Mouse (Mus musculus) bone marrow macrophage, adult 2 months (primary cell): ENCODE results near the gene Stard10. TPM values are rescaled to one million over a fixed set of nuclear protein-coding genes. Genes with fewer than 3 reads are reported as not detected.

Experiments
- H3K27ac ChIP-seq: 2 replicates; pipeline ENCODE4 v1.5.1; 2012; ENCODE audit warnings: low read depth, low read length; ENCODE audit not compliant: insufficient read depth
- H3K4me1 ChIP-seq: 2 replicates; pipeline ENCODE4 v1.6.1; 2012; ENCODE audit warnings: low read length; ENCODE audit not compliant: control insufficient read depth, insufficient read depth
- H3K4me3 ChIP-seq: 2 replicates; pipeline ENCODE4 v1.5.1; 2012; ENCODE audit warnings: mild to moderate bottlenecking, low read length, moderate library complexity; ENCODE audit not compliant: insufficient read depth
- CTCF ChIP-seq: IDR thresholded peaks from 2 replicates; pipeline ENCODE4 v1.5.1; 2012; ENCODE audit warnings: low read depth, mild to moderate bottlenecking, low read length, moderate library complexity
- POLR2A ChIP-seq: IDR thresholded peaks from 2 replicates; pipeline ENCODE4 v1.6.1; 2012; ENCODE audit warnings: mild to moderate bottlenecking, low read depth, low read length, borderline replicate concordance
- polyA plus RNA-seq: library from polyadenylated mRNA; stranded (reverse); fragments of >200 nt; gene quantifications from 2 replicates; pipeline ENCODE4 v1.2.4, GENCODE M21; 2012; ENCODE audit not compliant: missing spikeins, insufficient read depth, insufficient read length

Gene Stard10
- polyA plus RNA-seq, 1 experiment = 8.0 TPM

- H3K4me1 ChIP-seq = peaks cover 9% of the 10 kb centered on the region
- H3K4me3 ChIP-seq = no peak overlapping the region
- TF ChIP-seq POLR2A (no peak), CTCF (no peak)
- H3K27ac ChIP-seq = no peak overlapping the region
These were observed 11.8 kb downstream of the Stard10 start for GRCm38 (mm10) chr7:101328621-101329158.

GRCm38 (mm10) chr7:101329606-101330005 lies 12.7 kb downstream of the Stard10 start:
- no peak overlapping the region for H3K4me3 ChIP-seq
- H3K27ac ChIP-seq = no peak overlapping the region
- H3K4me1 ChIP-seq = peaks cover 9% of the 10 kb centered on the region
- TF ChIP-seq CTCF (no peak), POLR2A (no peak)

GRCm38 (mm10) chr7:101330074-101330840 lies 13.4 kb downstream of the Stard10 start:
- no peak overlapping the region for H3K4me3 ChIP-seq
- H3K27ac ChIP-seq = no peak overlapping the region
- H3K4me1 ChIP-seq = peaks cover 9% of the 10 kb centered on the region
- TF ChIP-seq POLR2A (no peak), CTCF (no peak)

- TF ChIP-seq CTCF (no peak), POLR2A (no peak)
- Histone ChIP-seq H3K4me3 (no peak overlapping the region), H3K4me1 (peaks cover 9% of the 10 kb centered on the region), H3K27ac (no peak overlapping the region)
These were observed 13.9 kb downstream of the Stard10 start for GRCm38 (mm10) chr7:101330841-101331173.

- TF ChIP-seq POLR2A = no peak
- TF ChIP-seq CTCF = no peak
These were observed 15.4 kb downstream of the Stard10 start for GRCm38 (mm10) chr7:101332045-101332831.

GRCm38 (mm10) chr7:101335228-101335627 lies 18.3 kb downstream of the Stard10 start:
- H3K27ac ChIP-seq = no peak overlapping the region
- TF ChIP-seq POLR2A (no peak), CTCF (no peak)
- H3K4me1 ChIP-seq = peaks cover 3% of the 10 kb centered on the region; the same call in 1 of the 2 replicates
- H3K4me3 ChIP-seq = no peak overlapping the region

More at GRCm38 (mm10) chr7:101332045-101332831, 15.4 kb downstream of the Stard10 start:
- Histone ChIP-seq H3K27ac (no peak overlapping the region), H3K4me3 (no peak overlapping the region), H3K4me1 (peaks cover 4% of the 10 kb centered on the region; the same call in 1 of the 2 replicates)

- H3K4me3 ChIP-seq = no peak overlapping the region
- peaks cover 6% of the 10 kb centered on the region for H3K4me1 ChIP-seq
- no peak overlapping the region for H3K27ac ChIP-seq
- TF ChIP-seq POLR2A (no peak), CTCF (no peak)
These were observed 19.8 kb downstream of the Stard10 start for GRCm38 (mm10) chr7:101336686-101337085.

- H3K27ac ChIP-seq = no peak overlapping the region
- peaks cover 8% of the 10 kb centered on the region for H3K4me1 ChIP-seq
- TF ChIP-seq CTCF (no peak), POLR2A (no peak)
- no peak overlapping the region for H3K4me3 ChIP-seq
These were observed 20.5 kb downstream of the Stard10 start for GRCm38 (mm10) chr7:101337401-101337800.

GRCm38 (mm10) chr7:101341405-101341804 lies 24.5 kb downstream of the Stard10 start:
- Histone ChIP-seq H3K4me1 (peaks cover 19% of the 10 kb centered on the region), H3K27ac (no peak overlapping the region), H3K4me3 (no peak overlapping the region)
- TF ChIP-seq CTCF = no peak

GRCm38 (mm10) chr7:101343135-101343534 lies 26.2 kb downstream of the Stard10 start:
- H3K27ac ChIP-seq = no peak overlapping the region
- H3K4me1 ChIP-seq = peaks cover 23% of the 10 kb centered on the region
- TF ChIP-seq CTCF (no peak), POLR2A (no peak)
- no peak overlapping the region for H3K4me3 ChIP-seq
